ENCODE assay signal across 7 mouse cellular contexts in the genomic region with DNA sequence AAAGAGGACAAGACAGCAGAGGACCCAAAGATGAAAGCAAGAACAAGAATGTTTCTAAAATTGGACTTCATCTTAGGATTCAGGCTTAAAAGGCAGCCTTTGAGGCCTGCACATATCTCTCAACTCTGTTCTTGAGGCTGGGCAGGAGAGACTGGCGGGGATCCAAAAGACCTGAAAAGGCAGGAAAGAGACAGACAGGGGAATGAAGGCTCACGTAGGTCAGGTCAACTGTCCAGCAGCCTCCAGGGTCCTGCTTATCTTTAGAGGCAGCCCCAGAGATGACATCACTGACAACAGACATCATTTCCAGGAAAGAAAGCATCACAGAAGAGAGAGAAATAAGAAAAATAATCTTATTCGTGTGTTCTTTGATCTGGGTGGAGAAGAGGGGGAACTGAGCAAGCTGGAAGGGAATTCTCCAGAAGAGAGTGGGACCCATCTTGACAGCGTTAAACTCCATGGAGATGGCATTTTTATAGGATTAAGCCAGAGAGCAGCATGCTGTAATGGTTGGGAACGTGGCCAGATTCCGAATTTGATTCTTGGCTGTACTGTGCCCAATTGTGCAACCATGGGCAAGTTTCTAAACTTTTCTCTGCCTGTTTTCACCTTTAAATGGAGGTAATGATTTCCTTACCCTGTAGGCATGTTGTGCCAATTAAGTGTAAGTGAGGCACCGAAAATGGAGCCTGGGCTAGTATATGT.
DNase-seq lines count a peak whose midpoint lies in the region; ATAC-seq and TF ChIP-seq lines count a peak whose summit lies in the region.

No protein-coding gene starts in this region.

- TF ChIP-seq CTCF in layer of hippocampus, adult 2 months (conservative IDR thresholded peaks at IDR 0.05) = no peak
- no peak for TF ChIP-seq CTCF in Patski (IDR thresholded peaks at IDR 0.05)

- POLR2A ChIA-PET in Patski (lab: Charles Lee) = no interaction called here

- in situ Hi-C loops in Patski (cut with MboI; ENCODE audit: low pct_unique_long_range_greater_than_20kb) = no loop called here

- DNase-seq in layer of hippocampus, adult 2 months (ENCODE audit: low spot score in 2 of 2) = peak; percentile 45 to 54
- no peak for DNase-seq in layer of hippocampus, adult 9-10 months (ENCODE audit: low spot score)
- peak; percentile 7 for DNase-seq in Patski (ENCODE audit: low read depth, low spot score)
- peak; percentile 47 to 55 for DNase-seq in adrenal gland, postnatal 36 days
- peak; percentile 33 to 46 for DNase-seq in left cerebral cortex, postnatal 10 days (ENCODE audit: extremely low spot score in 1 of 2, low spot score in 2 of 2)
- DNase-seq in B cell, adult 2 months = no peak
- DNase-seq in hindbrain, embryonic 14.5 days (ENCODE audit: low spot score) = no peak

- peak overlapping the region; percentile 85 for H3K27ac ChIP-seq in layer of hippocampus, adult 2 months
- no peak overlapping the region for H3K27ac ChIP-seq in hindbrain, embryonic 14.5 days

- H3K4me1 ChIP-seq in hindbrain, embryonic 14.5 days (replicated peaks; ENCODE audit: control insufficient read depth, insufficient read depth, low read length) = no peaks in the 10 kb centered on the region

- H3K36me3 ChIP-seq in hindbrain, embryonic 14.5 days (replicated peaks; ENCODE audit: control insufficient read depth, insufficient read depth) = no peaks in the 10 kb centered on the region

- H3K9me3 ChIP-seq in hindbrain, embryonic 14.5 days (ENCODE audit: control insufficient read depth, low read length) = no peaks in the 10 kb centered on the region

- CTCF ChIA-PET in Patski (lab: Charles Lee) = no interaction called here

- no peak overlapping the region for H3K4me3 ChIP-seq in layer of hippocampus, adult 2 months
- no peak overlapping the region for H3K4me3 ChIP-seq in hindbrain, embryonic 14.5 days (replicated peaks; ENCODE audit: low read length)

- H3K27me3 ChIP-seq in Patski = peaks cover 4% of the 10 kb centered on the region
- H3K27me3 ChIP-seq in hindbrain, embryonic 14.5 days (ENCODE audit: control insufficient read depth, insufficient read depth, low read length) = no peaks in the 10 kb centered on the region

- 74% methylated on average over 7 of the region's 7 CpGs for WGBS in hindbrain, embryonic 14.5 days

- ATAC-seq in Patski = no peak
- no peak for ATAC-seq in hindbrain, embryonic 14.5 days (ENCODE audit: low FRiP score)

- no peak overlapping the region for H3K9ac ChIP-seq in hindbrain, embryonic 14.5 days

- intact Hi-C loops in left cerebral cortex, postnatal 10 days (cut with DNase I) = no loop called here

- H3K4me2 ChIP-seq in hindbrain, embryonic 14.5 days (replicated peaks) = no peak overlapping the region

Comparison
In these comparisons a context has a peak if more than half of its experiments do, and no peak if none do; other contexts are left out.
1. DNase-seq: peak in layer of hippocampus, adult 2 months (2 of 2), Patski (single experiment), adrenal gland, postnatal 36 days (2 of 2) and left cerebral cortex, postnatal 10 days (2 of 2); none in layer of hippocampus, adult 9-10 months (single experiment), B cell, adult 2 months (0 of 2) and hindbrain, embryonic 14.5 days (single experiment).